Mouse (Mus musculus) adrenal gland, postnatal 4 days (tissue): ENCODE data around the gene Zfp57. TPM values are rescaled to one million over a fixed set of nuclear protein-coding genes. Genes with fewer than 3 reads are reported as not detected.
A peak's percentile ranks its signal among the peaks of the same experiment; 100 is the strongest.
"Not testable (repeated sequence)": the region's sequence is repeated elsewhere in the genome, so short reads cannot be mapped to it uniquely, and the experiment has no call there.

Source experiments
- DNase-seq, 2 experiments: peaks; one replicate each; pipeline ENCODE4 v3.0.0; 2021 to 2022; ENCODE audit warnings: low spot score in 2 of 2, mixed read lengths in 2 of 2
- long read RNA-seq, 2 experiments: library from polyadenylated mRNA; stranded (forward); transcript quantifications; one replicate each; pipeline ENCODE4 v2.0.0; 2021
- total RNA-seq, 2 experiments: library from RNA; stranded (reverse); gene quantifications; 2 replicates each; pipeline ENCODE4 v1.2.3; 2021

The Zfp57 gene
- 10 to 100 TPM; 12.7 to 18.0 TPM for total RNA-seq
- long read RNA-seq, experiment 1, partial matches to known transcripts: 0 of 4 reads
- long read RNA-seq, experiment 1, other reads (novel, unspliced or antisense): 2 of 4 reads
- long read RNA-seq, experiment 2, partial matches to known transcripts: 0 of 5 reads
- long read RNA-seq, experiment 2, other reads (novel, unspliced or antisense): 3 of 5 reads

- DNase-seq: no peak
These were observed at the start of gene Zfp57 for GRCm38 (mm10) chr17:37000863-37001262. Gene Zfp57 (plus strand): TSS chr17:37001163.

GRCm38 (mm10) chr17:36952631-36953030, 48.3 kb upstream of the Zfp57 start:
- no peak for DNase-seq

GRCm38 (mm10) chr17:36953062-36953461, 47.9 kb upstream of the Zfp57 start:
- no peak for DNase-seq

- DNase-seq: peak; percentile 80 to 87
These were observed 42.8 kb upstream of the Zfp57 start, which contains the start of the genes Znrd1 and Znrd1as for GRCm38 (mm10) chr17:36957999-36958743. Gene Znrd1 (minus strand): TSS chr17:36958559. Gene Znrd1as (plus strand): TSS chr17:36958592.

GRCm38 (mm10) chr17:36958884-36959283, 42.1 kb upstream of the Zfp57 start:
- DNase-seq: no peak

- no peak for DNase-seq
These were observed 39.8 kb upstream of the Zfp57 start for GRCm38 (mm10) chr17:36961125-36961524.

GRCm38 (mm10) chr17:36966875-36967274, 34.1 kb upstream of the Zfp57 start:
- no peak for DNase-seq

- no peak for DNase-seq
These were observed 30.6 kb upstream of the Zfp57 start for GRCm38 (mm10) chr17:36970316-36970890.

- DNase-seq: no peak
These were observed 29.7 kb upstream of the Zfp57 start for GRCm38 (mm10) chr17:36971172-36971850.

GRCm38 (mm10) chr17:36972791-36973190, 28.2 kb upstream of the Zfp57 start:
- no peak for DNase-seq

- no peak for DNase-seq
These were observed 27.6 kb upstream of the Zfp57 start for GRCm38 (mm10) chr17:36973271-36973787.

- no peak for DNase-seq
These were observed 19.6 kb upstream of the Zfp57 start, which contains the start of gene 2410137M14Rik for GRCm38 (mm10) chr17:36981221-36981813. Gene 2410137M14Rik (minus strand): TSS chr17:36981237.

- no peak for DNase-seq
These were observed 19.1 kb upstream of the Zfp57 start for GRCm38 (mm10) chr17:36981845-36982244.

GRCm38 (mm10) chr17:36982253-36983155, 18.5 kb upstream of the Zfp57 start:
- no peak for DNase-seq

GRCm38 (mm10) chr17:36988475-36988874, 12.5 kb upstream of the Zfp57 start:
- DNase-seq: no peak

GRCm38 (mm10) chr17:36989437-36989836, 11.5 kb upstream of the Zfp57 start, which contains the start of gene H2-M5:
Gene H2-M5 (minus strand): TSS chr17:36989537.
- no peak for DNase-seq

- DNase-seq: not testable (repeated sequence)
These were observed 10.3 kb upstream of the Zfp57 start for GRCm38 (mm10) chr17:36990630-36991029.

GRCm38 (mm10) chr17:36992336-36993104, 8.4 kb upstream of the Zfp57 start:
- no peak for DNase-seq

GRCm38 (mm10) chr17:36993770-36994325, 7.1 kb upstream of the Zfp57 start:
- no peak for DNase-seq
